Mouse (Mus musculus): ENCODE measurements at regions not wholly inside any gene's neighbourhood (a gene's known extent, or its start where the extent isn't known, plus 50 kb on each side); places are given as distances from the start of the nearest gene placed in this dataset.

DNA sequence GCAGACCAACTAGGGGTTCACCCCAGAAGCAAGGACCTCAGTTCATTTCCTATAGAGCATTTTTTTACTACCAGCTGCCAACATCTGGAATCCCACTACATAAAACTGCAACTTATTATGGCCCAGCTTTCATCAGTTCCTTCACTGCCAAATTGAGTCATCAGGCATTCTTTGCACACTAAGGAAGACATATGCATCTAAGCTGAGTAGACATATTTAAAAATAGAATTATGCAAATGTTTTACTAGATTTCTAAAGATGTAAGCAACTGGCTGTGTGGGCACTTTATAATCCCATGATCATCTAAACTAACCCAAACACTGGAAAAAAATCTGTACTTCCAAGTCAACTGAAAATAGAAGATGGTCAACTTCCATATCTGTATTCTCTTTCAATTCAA lies 415.9 kb upstream of the Rarb start:
- DNase-seq (ENCODE audit: low read depth, low spot score), result peak; percentile 31

DNA sequence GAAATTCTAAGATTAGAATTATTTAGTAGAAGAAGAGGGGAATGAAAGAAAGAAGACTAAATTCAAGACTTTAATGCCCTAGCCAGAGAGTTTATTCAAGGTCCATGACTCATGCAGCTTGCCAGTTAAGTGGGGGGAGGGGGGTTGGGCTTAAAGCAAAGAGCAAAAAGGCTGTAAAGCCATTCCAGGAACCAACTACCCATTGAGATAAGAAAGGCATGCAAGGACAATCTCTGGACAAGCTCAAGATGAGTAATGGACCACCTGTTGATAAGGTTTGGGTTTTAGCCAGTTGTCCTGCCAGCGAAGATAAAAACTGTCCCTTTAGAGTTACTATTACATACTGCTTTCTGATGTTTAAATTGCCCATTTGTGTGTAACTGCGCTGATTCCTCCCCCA lies 392.5 kb upstream of the Rarb start:
- DNase-seq (ENCODE audit: low read depth, low spot score), result peak; percentile 10

DNA sequence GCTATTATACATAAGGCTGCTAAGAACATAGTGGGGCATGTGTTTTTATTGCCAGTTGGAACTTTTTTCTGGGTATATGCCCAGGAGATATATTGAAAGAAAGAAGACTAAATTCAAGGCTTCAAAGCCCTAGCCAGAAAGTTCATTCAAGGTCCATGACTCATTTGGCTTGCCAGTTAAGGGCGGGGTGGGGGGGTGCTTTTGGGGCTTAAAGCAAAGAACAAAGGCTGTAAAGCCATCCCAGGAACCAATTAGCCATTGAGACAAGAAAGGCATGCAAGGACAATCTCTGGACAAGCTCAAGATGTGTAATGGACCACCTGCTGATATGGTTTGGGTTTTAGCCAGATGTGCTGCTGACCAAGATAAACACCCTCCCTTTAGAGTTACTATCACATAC lies 386.7 kb upstream of the Rarb start:
- DNase-seq (ENCODE audit: low read depth, low spot score), result peak; percentile 1

DNA sequence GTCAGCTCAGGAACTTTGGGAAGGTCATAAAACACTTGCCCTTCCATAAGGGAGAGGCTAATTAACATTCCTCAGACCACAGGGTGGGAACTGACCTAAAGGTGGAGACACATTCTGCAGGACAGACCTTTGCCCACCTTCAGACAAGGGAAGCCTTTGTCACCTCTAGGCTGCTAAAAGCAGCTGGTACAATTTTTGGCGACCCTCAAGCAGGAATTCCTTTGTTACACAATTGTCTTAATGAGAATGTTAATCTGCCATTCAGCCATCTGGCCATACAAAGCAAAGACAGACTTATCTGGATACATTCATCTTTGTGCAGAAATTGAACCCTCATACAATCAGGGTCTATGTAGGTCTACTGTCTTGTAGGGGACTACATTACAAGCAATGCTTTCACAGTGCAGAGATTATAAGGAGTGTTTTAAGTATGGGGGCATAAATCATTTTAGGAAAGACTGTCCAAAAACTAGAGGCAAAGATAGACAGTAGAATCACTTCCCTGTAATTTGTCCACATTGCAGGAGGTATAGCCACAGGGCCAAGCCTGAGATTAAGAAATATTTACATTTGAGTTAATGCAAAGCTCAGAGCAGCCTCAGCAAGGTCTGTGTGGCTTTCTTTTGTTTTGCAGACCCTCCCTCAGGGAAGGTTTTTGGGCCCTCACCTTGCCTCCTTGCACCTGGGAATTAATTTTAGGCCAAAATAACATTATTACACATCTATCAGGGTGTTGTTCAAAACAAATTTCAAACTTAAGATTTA lies 384.5 kb upstream of the Rarb start:
- DNase-seq (ENCODE audit: low read depth, low spot score), result no peak

DNA sequence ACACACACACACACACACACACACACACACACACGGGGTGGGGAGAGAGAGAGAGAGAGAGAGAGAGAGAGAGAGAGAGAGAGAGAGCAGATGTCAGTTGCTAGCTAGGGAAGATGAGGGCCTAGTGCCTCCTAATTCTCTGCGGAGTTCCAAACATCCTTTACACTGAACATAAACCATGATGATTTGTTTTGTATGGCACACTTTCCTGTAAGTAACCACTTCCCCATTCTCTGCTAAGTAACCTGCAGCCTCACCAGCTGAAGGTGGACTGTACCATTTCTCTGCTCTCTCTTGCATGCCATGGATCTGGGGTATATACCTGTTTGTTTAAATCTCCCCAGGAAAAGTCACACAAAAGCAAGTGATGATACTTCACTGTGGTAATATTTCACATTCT lies 374.0 kb upstream of the Rarb start:
- no peak for DNase-seq (ENCODE audit: low read depth, low spot score)

DNA sequence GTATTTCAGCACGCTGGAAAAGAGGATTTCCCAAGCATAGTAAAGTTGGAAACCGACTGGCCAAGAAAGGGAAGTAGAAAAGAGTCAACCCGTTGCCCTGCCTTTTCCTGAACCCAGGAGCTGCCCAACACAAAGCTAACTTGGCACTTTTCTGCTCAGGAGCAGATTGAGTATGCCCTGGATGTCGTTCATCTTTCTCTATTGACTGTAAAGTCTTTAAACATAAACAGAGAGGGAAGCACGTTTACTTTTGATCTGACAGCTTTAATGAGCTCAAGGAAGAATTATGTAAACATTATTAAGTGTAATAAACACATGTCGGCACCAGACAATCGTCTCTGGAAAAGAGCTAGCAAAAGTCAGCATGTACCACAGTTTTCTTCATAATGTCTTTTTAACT lies 354.3 kb upstream of the Rarb start:
- no peak for DNase-seq (ENCODE audit: low read depth, low spot score)

DNA sequence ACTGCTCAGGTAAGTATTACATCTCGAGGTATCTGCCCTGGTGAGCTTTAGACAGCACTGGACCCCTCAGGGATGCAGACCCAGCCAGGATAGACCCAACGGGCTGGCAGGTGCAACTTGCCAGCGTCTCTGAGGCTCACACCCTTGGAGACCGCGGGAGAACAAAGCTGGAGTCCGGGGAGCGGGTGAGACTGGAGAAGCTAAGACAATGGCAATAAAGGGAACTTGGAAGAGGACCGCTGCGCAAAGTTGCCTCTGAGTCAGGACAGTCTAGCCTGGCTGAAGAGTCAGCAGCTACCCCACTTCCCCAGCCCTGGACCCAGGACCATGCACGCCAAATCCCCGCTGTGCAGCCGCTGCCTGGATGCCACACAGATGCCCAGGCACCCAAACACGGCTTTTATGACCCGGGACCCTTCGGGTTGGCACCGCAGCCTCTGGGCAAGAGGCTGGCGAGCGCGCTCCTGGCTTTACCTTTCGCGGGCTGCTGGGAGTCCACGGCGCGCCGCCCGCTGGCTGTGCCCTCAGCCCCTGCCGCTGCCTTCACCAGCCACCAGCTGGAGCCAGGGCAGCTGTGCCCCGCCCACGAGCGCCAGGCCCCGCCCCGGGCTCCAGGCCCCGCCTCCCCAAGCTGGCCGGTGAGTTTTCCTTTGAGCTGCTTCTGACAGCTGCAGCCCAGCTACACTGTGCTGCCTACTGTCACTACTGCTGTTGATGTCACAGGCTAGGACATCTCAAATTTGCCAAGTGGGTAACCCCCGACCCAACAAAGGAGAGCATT lies 353.6 kb upstream of the Rarb start:
- DNase-seq (ENCODE audit: low read depth, low spot score), result peak; percentile 37

DNA sequence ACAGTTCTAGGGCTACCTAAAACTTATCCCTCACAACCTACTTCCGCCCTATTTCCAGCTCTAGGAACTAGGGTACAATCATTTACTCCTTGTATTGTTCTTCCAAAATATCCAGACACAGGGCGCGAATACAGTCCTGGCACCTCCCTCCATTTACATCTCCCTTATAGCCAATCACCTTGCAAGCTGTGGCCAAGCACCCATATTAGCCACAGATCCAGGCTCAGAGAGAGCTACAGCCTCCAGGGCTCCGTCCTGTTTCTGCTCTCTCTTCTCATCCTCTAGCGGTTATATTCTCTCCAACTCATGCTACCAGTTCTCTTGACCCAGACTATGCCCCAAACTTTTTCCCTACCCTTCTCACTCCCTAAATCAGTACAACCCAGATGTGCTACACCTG lies 352.9 kb upstream of the Rarb start:
- DNase-seq (ENCODE audit: low read depth, low spot score), result peak; percentile 4

DNA sequence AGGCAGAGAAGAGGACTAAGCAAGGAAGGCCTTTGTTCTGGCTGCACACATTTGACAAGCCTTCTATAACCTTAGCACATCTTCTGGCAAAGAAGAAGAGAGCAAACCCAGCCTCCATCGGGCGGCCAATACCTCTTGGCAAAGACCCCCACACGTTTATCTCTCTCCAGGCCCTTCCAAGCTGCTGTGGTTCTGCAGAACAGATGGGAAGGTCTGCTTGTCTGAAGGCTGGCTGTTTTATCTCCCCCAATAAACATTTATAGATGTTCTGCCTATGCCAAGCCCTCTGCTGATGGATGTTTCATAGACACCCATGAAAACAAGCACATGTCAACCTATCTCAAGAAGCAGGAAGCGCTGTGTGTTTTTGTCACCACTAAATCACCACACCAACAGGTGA lies 339.4 kb upstream of the Rarb start:
- DNase-seq (ENCODE audit: low read depth, low spot score), result no peak

DNA sequence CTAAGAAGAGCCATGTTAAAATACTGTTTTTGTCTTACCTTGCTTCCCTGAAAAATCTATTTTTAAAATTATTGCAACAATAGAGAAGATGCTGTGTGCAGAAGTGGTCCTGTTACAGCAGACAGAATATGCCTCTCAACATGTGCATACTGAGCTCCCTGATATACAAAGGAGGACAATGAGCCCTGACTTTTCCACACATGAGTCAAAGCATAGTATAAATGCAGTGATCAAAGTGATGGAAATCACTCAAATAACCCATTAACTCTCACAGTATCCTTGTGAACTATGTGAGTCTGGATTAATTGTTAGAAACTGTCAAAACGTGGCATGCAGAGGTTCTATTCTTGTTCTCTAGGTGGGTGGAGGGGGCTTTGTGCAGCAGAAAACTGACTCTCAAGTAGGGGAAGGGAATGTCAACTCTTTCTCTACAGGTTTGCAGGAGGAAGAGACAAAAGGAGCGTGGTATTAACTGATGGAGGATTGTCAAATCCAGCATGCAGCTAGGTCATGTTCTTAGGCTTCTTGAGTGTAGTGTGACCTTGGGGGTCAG lies 337.5 kb upstream of the Rarb start:
- peak; percentile 65 for DNase-seq (ENCODE audit: low read depth, low spot score)

DNA sequence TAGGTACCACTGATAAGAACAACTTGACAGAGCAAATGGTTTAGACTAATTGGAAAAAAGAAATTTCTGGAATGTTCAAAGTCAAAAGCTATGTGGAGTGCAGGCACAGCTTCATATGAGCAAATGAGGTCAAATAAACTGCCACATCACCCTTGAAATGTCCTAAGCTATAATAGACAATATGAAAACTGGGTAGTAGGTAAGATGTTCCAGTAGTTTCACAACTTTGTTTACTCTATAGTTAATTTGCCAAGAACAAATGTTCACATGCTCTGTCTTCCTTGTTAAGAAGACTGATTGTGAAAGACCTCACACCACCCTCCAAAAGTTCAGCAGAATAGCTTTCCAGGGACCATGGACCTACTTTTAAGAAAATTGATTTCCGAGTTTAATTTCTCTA lies 301.7 kb upstream of the Rarb start:
- DNase-seq (ENCODE audit: low read depth, low spot score), result no peak

DNA sequence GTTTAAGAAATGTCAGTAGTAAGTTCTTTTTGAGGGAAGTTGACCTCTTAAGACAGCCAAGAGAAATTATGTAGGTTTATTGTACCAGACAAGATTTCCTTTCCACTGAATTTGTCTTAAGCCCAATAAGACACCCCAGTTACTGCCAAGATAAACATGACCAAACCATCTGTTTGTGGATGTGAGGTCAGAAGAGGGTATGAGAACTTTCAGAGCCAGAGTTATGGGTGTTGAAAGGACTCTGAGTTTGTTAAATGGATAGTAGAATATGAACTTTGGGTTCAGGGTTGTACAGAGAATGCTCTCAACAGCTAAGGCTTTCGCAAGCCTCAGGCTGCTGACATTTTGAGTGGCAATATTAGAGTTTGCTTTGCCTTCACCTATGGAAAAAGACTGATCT lies 287.7 kb upstream of the Rarb start:
- DNase-seq (ENCODE audit: low read depth, low spot score), result no peak

DNA sequence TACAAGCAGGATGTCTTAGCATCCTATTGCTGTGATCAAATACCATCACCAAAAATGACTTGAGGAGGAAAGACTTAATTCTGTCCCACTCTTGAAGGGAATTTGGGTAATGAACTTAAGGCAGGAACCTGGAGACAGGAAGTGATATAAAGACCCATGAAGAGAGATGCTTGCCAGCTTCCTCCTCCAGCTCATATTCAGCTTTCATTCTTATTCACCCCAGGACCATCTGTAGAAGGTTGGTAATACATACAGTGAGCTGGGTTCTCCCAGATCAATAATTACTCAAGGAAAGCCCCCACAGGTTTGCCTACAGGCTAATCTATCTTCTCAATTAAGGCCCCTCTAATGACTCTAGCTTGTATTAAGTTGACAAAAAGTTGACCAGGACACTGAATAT lies 283.5 kb upstream of the Rarb start:
- no peak for DNase-seq (ENCODE audit: low read depth, low spot score)

DNA sequence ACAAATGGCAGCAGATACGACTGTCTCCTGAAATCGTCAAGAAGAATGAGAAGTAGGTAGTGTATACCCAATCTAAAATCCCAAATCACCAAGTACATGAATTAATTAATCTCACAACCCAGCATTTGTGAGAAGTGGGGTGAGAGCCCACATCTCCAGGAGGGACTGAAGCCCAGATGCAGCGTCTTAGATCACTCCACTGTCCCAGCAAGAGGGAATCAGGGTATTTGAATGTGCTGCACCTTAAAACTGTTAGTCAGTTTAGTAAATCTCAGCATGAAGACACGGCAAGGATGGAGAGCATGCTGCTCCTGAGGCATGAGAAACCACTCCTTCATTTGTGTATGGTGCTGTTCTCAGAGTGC lies 271.6 kb upstream of the Rarb start:
- DNase-seq (ENCODE audit: low read depth, low spot score), result no peak

DNA sequence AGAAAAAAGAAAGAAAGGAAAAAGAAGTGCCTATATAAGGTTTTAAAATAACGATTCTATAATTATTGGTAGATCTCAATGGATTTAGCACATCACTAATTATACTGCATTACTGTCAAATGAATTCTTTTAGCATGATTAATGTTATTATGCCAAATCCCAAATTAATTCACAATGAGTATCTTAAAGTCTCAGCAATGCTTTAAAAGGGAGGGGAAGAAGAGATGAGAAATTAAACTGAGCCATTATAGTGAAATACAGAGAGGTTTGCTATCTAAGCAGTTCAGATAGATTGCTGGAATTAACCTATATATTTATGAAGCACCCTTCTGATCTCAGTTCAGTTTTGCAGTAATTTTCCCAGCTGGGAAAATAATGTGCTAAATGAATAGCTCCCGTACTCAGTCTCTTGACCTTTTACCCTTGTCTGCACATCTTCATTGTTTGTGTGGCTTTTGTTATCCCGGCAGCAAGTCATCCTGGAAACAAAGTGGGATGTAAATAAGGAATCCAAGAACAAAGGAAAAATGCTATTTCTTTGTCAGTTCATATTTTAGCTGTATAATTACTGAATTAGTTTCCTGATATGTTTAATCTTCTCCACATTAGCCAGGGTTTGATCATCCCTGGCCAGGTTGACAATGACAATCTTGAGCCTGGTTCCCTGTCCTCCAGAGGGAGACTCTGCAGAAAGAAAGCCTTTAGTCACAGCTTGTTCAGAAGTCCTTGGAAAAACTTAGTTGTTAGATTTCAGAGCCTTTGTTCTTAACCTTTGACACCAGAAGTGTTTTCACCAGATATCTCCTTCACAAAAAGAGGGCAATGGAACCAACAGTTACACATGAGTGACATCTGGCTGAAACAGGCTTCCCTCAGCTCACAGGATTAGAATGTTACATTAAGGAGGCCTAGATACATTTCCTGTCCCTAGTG lies 270.9 kb upstream of the Rarb start:
- DNase-seq (ENCODE audit: low read depth, low spot score), result no peak

DNA sequence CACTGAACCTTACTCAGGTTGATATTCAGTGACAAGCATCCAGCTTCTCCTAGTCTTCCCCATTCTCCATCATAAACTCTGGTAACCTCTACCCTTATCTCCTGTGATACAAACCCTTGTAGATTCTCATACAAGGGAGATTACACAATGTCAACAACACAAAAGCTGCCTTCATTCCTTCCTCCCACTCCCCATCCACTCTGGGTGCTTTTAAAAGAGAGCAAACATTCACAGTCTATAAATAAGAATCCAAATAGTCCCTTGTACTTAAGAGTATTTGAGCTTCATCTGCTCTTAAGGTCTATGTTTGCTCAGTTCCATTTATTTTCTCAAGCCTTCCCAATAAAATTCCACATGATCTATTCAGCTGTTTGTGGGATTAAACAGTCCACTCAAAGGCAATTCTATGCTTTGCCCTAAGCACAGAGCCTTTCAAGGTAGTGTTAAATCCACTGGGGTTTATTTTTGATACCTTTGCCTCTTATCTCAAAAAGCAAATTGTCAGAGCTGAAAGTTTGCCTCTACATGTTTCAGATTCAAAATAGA lies 270.2 kb upstream of the Rarb start:
- no peak for DNase-seq (ENCODE audit: low read depth, low spot score)

DNA sequence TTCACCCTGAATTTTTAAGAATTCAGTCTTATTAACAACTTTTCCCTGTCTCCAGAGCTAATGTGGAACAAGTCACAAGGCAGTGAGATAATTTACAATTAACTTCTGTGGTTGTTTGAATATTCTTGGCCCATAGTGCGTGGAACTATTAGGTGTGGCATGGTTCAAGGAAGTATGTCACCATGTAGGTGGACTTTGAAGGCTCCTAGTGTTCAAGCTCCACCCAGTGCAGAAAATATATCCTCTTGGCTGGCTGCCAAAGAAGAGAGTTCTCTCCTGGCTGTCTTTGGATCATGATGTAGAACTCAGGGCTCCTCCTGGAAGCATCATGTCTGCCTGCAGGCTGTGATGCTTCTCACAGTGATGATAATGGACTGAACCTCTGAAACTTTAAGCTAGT lies 268.9 kb upstream of the Rarb start:
- no peak for DNase-seq (ENCODE audit: low read depth, low spot score)

DNA sequence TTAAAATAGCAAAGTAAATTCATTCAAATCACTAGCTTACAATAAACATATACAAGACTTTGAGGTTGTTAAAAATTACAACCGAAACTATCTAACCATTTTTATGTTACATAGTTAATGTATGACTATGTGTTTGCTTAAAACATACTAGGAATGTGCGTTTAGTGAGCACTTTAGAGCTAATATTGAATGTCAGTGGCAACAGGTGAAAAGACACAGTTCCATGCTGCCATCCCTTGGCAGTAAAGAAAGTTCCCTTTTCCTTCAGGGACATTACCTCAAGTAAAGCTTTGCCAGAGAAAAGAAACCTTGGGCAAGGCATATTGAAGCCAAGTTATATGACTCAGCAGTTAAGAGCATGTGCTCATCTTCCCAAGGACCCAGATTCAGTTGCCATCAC lies 265.0 kb upstream of the Rarb start:
- no peak for DNase-seq (ENCODE audit: low read depth, low spot score)

DNA sequence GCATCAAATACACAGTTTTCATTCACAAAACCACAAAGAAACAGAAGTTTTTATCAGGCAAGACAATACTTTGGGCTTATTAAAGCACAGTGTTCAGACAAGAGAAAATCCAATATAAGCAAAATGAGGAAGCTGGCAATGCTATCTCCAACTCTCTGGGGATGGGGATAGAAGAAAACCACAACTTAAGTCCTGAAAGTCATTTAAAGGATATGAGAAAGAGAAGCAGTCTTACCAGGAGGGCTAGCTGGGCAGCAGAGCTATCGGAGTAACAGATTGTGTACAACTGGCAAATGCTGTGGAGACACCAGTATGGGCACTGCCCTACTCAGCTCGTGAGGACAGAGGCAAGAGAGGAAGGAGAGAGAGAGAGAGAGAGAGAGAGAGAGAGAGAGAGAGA lies 262.9 kb upstream of the Rarb start:
- DNase-seq (ENCODE audit: low read depth, low spot score), result no peak

DNA sequence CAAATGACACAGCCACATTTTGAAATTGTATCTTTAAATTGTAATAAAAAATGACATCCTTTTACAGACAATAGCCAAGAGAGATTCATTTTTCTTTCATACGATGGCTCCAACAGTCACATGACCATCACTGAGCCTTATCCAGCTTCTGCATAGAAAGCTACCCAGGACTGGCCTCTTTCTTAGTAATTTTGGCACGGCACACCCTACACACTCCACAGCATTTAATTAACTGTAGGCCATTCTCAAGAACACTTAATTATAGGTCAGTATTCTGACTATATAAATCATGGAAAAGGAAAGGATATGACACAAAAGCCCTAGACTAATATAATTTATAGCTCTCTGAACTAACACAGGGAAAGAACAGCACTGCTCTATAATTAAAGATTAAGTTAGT lies 260.6 kb upstream of the Rarb start:
- DNase-seq (ENCODE audit: low read depth, low spot score), result no peak

DNA sequence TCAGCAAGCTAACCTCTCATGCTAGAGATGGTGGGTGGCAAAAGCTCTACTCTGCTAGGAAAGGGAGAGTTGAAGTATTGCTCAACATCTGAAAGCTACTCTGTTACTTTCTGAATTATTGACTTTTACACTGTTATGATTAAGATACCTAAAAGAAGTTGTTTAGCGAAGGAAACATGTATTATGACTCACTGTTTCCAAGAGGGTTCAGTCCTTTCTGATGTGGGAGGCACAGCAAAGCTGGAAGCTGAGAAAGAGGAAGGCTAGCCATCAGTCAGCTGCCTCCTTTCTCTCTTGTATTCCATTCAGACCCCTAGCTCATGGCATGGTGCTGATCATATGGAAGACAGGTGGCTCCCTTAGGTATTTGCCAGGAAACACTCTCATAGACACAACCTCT lies 242.4 kb upstream of the Rarb start:
- peak; percentile 29 for DNase-seq (ENCODE audit: low read depth, low spot score)

DNA sequence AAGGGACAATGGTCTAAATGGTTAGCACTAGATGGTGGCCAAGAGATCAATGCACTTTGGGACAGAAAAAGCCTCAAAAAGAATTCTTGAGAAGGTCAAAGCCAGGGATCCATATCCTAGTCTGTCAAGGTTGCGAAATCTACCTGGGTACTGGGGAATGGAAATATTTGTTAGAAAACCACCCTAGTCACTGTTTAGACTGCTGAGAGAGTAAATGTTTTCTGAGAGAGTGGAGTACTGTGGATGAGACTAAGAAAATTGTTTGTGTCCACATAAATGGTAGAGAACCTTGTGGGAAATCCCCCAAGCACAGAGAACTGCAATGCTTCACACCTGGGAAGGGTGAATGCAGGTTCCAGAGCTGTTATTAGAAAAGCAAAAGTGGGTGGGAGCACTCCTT lies 239.5 kb upstream of the Rarb start:
- DNase-seq (ENCODE audit: low read depth, low spot score), result no peak

Data from brain, adult 2 months (tissue).